Mouse (Mus musculus) adrenal gland, adult 18-20 months (tissue): ENCODE results near the gene Phkg1. TPM values are rescaled to one million over a fixed set of nuclear protein-coding genes. Genes with fewer than 3 reads are reported as not detected.
"Not testable (repeated sequence)": the region's sequence is repeated elsewhere in the genome, so short reads cannot be mapped to it uniquely, and the experiment has no call there.

ENCODE experiments used
- DNase-seq, 2 experiments: peaks; one replicate each; pipeline ENCODE4 v3.0.0; 2021 to 2022; ENCODE audit warnings: low spot score in 2 of 2
- total RNA-seq, 2 experiments: library from RNA; stranded (reverse); gene quantifications; 1 replicate in 1 of 2; 2 replicates in 1 of 2; pipeline ENCODE4 v1.2.3; 2021

The Phkg1 gene
- total RNA-seq, 2 experiments from 2014 or later: 1.2 to 4.7 TPM

GRCm38 (mm10) chr5:129908242-129908965, 10.1 kb upstream of the Phkg1 start, which contains the start of gene Nupr1l:
Nupr1l (plus strand) TSS chr5:129908540.
- peak; percentile 87 to 90 for DNase-seq

DNA sequence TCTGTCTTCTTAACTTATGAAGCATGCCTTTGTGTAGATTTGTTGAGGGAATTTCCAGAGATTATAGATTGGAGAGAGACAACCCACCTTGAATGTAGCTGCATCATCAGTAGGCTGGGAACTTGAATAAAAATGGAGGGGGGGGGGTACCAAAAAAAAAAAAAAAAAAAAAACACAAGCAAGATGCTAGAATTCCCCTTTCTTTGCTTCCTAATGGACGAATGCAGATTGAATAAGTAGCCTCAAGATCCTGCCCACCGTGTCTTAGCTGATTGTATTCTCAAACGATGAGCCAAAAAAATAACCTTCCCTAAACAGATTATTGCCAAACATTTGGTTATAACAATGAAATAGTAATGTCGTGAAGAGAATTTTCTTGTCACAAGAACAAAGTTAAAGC, 9.4 kb upstream of the Phkg1 start:
- DNase-seq: no peak

DNA sequence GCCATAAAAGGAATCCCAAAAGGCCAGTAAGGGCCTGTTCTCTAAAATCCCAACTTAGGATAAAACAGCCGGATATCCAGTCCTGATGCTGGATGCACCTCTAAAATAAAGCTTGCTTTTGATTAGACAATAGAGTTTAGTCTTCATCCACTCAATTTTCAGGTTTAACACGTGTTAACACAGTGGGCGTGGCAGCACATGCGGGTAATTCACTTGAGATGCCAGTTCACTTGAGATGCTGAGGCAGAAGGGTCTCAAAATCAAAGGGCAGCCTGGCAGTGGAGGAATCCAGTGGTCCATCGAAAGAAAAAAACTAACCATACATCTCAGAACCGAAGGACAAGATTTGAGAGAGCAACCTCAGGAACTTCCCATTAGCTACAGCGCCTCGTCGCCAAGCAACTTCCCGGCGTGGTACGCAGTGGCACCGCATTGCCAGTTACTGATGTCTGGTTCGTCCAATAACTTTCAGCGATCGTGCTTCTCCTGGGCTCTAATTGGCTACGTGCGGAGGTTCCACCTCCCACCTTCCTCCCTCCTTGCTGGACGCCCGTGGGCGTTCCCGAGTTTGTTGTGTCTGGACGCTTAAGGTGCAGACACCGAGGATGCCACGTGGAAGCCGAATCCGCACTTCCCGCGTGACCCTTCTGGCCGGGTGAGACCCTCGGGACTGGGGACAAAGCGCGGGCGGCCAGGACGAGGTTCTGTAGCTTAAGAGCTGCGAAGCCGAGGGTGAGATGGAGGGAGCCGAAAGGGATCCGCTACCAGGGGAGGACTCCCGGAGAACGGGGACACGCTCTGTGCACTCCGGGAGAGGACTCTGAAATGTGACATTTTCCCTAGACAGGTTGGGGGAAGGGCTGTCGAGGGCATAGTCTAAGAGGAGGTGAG, 2.9 kb downstream of the Phkg1 start, which contains the start of gene Zbed5:
Zbed5 (plus strand) TSS at position 526 of the 891 bp plus-strand sequence.
- DNase-seq: peak; percentile 74 to 80

DNA sequence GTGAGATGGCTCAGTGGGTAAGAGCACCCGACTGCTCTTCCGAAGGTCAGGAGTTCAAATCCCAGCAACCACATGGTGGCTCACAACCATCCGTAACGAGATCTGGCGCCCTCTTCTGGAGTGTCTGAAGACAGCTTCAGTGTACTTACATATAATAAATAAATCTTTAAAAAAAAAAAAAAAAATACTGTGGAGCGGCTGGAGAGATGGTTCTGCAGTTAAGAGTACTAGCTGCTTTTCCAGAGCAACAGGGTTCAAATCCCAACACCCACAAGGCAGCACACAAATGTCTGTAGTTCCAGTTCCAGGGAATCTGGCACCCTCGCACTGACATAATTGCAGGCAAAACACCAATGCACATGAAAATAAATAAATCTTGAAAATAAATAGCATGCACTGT, 8.0 kb downstream of the Phkg1 start:
- DNase-seq: not testable (repeated sequence)

GRCm38 (mm10) chr5:129886911-129887636, 11.3 kb downstream of the Phkg1 start, which contains the start of gene Chchd2:
Chchd2 (minus strand) TSS chr5:129887470.
- DNase-seq: peak; percentile 83 to 86

- DNase-seq: no peak
Observed at GRCm38 (mm10) chr5:129886271-129886670, 12.1 kb downstream of the Phkg1 start.

DNA sequence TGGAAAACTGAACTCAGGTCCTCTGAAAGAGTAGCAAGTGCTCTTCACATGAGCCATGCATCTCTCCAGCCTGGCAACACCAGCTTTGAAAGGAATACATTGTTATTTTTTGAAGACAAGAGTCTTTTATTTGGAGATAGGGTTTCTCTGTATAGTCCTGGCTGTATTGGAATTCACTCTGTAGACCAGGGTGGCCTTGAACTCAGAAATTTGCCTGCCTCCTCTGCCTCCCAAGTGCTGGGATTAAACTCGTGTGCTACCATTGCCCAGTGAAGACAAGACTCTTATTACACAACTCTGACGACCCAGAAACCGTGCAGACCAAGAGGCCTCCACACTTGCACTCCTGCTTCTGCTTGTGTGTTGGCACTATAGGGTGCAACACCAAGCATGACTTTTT, 18.5 kb downstream of the Phkg1 start:
- no peak for DNase-seq

DNA sequence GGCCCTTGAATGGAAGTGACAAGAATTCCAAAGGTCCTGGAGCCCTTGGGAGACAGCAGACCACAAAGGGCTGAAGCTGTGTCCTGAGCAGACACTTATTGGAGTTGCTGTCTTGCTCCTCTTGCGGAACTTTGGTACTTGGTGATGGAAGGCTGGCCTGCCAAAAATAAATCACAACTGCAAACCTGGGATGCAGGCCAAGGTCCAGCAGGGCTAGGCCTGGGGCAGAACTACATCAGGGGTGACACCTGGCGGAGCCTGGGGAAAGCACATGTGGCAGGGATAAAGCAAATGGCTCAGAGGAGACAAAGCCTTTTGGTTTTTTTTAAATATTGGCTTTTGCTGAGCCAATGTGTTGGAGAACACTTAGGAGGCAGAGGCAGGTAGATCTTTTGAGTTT, 19.4 kb downstream of the Phkg1 start:
- DNase-seq: peak; percentile 67 to 72

GRCm38 (mm10) chr5:129877731-129878455, 20.5 kb downstream of the Phkg1 start:
- no peak for DNase-seq

DNA sequence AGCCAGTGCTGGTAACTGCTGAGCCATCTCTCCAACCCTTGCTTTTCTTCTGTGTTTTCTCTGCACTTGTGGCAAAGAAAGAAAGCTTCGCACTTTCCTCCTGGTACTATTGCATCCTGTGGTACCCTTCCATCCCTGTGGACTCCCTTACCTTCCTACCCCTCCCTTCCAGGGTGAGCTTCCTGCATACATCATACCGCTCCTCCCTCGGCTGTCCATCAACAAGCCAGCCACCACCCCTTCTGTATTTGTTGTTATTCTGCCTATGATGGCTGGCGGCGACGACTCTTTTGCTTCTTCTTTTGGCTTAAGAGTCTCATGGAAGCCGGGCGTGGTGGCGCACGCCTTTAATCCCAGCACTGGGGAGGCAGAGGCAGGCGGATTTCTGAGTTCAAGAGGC, 23.3 kb downstream of the Phkg1 start:
- no peak for DNase-seq

DNA sequence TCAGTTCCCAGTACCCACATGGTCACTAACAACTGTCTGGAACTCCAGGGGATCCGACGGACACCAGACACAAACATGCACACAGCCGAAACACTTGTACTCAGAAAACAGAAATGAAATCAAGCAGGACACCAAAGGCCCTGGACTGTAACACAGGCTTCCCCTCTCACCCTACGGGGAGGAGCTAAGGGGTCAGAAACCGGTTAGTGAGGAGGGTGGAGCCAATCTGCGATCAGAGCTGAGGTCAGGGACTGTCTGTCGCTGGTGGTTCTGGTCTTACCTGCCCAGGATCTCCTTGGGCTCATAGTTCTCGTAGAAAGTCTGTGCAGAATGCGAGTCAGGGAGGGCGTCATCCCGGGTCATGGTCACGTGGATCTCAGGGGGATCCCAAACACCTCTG, 24.4 kb downstream of the Phkg1 start:
- DNase-seq: no peak

DNA sequence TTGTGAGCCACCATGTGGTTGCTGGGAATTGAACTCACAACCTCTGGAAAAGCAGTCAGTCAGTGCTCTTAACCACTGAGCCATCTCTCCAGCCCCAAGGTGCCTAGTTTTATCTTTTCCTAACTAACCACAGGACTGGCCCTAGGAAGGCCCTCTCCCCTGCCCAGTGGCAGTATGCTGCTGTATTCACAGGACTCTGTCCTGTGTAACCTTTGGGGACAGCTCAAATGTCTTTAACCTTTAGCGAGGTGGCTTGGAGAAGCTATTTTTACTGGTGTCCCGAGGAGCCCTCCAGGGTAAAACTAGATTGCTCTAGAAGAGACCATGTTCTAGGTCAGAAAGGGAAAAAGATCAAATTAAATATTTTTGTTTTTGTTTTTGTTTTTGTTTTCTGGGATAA, 27.1 kb downstream of the Phkg1 start:
- no peak for DNase-seq

DNA sequence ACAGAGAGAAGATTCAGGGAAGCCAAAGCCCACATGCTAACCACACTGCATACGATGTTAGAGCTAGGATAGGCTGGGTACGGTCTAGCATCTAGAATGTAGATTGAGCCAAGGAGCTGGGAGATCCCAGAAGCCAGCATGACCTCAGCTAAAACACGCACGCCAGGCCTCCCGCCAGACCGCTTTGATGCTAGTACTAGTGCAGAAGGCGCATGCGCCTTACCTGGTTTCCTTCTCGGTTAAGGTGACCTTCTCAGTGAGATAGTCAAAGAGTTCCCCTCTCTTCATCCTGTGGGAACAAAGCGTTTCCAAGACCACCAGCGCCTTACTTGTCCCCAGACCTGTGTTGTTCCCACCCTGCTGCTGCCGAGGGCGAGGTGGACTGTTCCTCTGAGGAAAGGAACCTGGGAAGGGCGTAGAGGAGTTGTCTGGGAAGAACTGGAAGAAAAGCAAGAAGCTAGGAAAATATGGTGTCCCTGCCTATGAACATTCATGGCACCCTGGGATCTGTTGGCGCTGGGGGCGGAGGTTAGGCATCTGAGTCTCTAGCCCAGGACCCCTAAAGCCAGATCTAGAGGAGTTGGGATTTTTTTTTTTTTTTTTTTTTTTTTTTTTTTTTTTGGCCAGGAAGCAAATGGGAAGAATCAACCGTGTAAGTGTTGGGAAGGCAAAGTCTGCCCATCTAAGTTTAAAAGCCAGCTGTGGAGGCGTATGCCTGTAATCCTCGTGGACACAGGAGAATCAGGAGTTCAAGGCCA, 28.9 kb downstream of the Phkg1 start:
- no peak for DNase-seq

- DNase-seq: no peak
Observed at GRCm38 (mm10) chr5:129865841-129866240, 32.5 kb downstream of the Phkg1 start.

- peak; percentile 45 to 60 for DNase-seq
Observed at GRCm38 (mm10) chr5:129864467-129864866, 33.9 kb downstream of the Phkg1 start.

- no peak for DNase-seq
Observed at GRCm38 (mm10) chr5:129862325-129862724, 36.0 kb downstream of the Phkg1 start.

- no peak for DNase-seq
Observed at GRCm38 (mm10) chr5:129856414-129856813, 41.9 kb downstream of the Phkg1 start.

DNA sequence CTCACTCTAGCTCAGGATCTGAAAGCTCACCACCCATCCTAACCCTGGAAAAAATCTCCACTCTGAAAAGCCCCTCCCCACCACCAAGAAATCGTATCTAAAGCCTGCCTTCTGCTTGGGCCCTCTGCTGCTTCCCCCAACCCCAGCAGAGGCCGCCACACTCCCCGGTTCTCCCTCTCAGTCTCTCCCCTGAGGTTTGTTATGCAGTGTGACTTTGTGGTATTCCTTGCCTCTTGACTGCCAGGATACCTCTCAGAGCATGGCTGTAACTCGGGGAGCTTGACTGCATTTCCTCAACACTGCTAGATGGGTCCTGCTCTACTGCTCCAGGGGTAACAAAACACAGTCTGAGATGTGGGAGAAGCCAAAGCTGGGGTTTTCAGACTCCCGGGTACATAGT, 43.2 kb downstream of the Phkg1 start:
- no peak for DNase-seq

DNA sequence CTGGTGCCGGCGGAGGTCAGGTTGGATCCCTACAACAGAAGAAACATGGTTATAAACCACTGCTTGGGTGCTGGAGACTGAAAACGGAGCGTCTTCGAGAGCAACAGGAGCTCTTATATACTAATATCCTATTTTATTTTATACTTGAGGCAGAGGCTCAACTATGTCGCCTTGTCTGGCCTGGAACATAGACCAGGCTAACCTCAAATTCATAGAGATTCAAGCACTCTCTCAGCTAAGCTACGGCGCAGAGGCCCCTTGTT, 50.9 kb downstream of the Phkg1 start:
- DNase-seq: no peak
